Mouse (Mus musculus) olfactory bulb, adult 2 months (tissue): ENCODE measurements around the gene Fam189a1.

Source experiments
- CTCF ChIP-seq: fragments of 200-500 bp; IDR thresholded peaks from 2 replicates; pipeline ENCODE4 v1.5.1; 2012; ENCODE audit warnings: low read depth, mild to moderate bottlenecking, low read length, moderate library complexity; ENCODE audit not compliant: insufficient read depth
- POLR2A ChIP-seq: fragments of 200-500 bp; IDR thresholded peaks from 2 replicates; pipeline ENCODE4 v1.6.1; 2012; ENCODE audit warnings: mild to moderate bottlenecking, low read depth, low read length, moderate library complexity; ENCODE audit not compliant: insufficient read depth

DNA sequence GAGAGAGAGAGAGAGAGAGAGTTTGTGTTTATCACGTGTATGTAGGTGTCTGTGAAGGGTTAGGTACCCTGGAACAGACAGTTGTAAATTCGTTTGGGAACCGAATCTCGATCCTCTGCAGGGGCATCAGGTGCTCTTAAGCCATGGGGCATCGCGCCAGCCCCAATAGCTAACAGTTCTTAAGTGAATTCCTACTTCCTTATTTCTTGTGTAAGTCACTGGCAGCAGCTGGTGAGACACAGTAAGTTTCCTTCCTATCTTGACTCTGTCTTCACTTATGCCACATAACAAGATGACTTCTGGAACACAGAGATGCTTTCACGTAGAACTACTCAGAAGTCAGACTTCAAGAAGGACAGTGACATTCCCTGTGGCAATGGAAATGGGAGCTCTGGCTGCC, 275.0 kb downstream of the Fam189a1 start:
- TF ChIP-seq POLR2A (no peak), CTCF (no peak)
